Mouse (Mus musculus) forebrain, embryonic 16.5 days (tissue): ENCODE measurements around the gene Pip5k1c. TPM values are rescaled to one million over a fixed set of nuclear protein-coding genes. Genes with fewer than 3 reads are reported as not detected.

Source experiments
- ATAC-seq: fragments of 200-750 bp; cut with Nextera tagmentation; 2 replicates; pipeline ENCODE4 v1.8.0; 2017; ENCODE audit warnings: mild to moderate bottlenecking, moderate library complexity
- H3K27ac ChIP-seq: fragments of 300-500 bp; sonication (generic); 2 replicates; pipeline ENCODE4 v1.5.1; 2014; ENCODE audit warnings: low read length, control low read depth
- H3K27me3 ChIP-seq: fragments of 300-500 bp; sonication (generic); replicated peaks from 2 replicates; pipeline ENCODE4 v1.6.1; 2014; ENCODE audit warnings: low read length; ENCODE audit not compliant: control insufficient read depth, insufficient read depth
- H3K36me3 ChIP-seq: fragments of 300-500 bp; sonication (generic); 2 replicates; pipeline ENCODE4 v1.6.1; 2014; ENCODE audit not compliant: control insufficient read depth, insufficient read depth
- H3K4me1 ChIP-seq: fragments of 300-500 bp; sonication (generic); replicated peaks from 2 replicates; pipeline ENCODE4 v1.6.1; 2014; ENCODE audit warnings: low read length; ENCODE audit not compliant: control insufficient read depth, insufficient read depth
- H3K4me2 ChIP-seq: fragments of 300-500 bp; sonication (generic); 2 replicates; pipeline ENCODE4 v1.6.1; 2014; ENCODE audit warnings: mild to moderate bottlenecking, low read length, control low read depth
- H3K4me3 ChIP-seq: fragments of 300-500 bp; sonication (generic); replicated peaks from 2 replicates; pipeline ENCODE4 v1.5.1; 2014; ENCODE audit warnings: mild to moderate bottlenecking, low read length, control low read depth
- H3K9ac ChIP-seq: fragments of 300-500 bp; sonication (generic); replicated peaks from 2 replicates; pipeline ENCODE4 v1.6.1; 2014; ENCODE audit warnings: low read depth, low read length, control low read depth
- H3K9me3 ChIP-seq: fragments of 300-500 bp; sonication (generic); 2 replicates; pipeline ENCODE4 v1.6.1; 2016; ENCODE audit warnings: low read length; ENCODE audit not compliant: control insufficient read depth
- WGBS: fragments of 180-500 bp; shearing (Covaris S2); extraction: QIAGEN DNeasy Blood & Tissue Kit; methylation state at CpG from one replicate; pipeline ENCODE4 v1.1.7; 2014; 5-methylcytosine and 5-hydroxymethylcytosine counted together
- polyA plus RNA-seq: library from polyadenylated mRNA; unstranded; fragments of >200 nt; fragmentation: Nextera tagmentation; extraction: Ambion mirVana; gene quantifications from 2 replicates; pipeline ENCODE4 v1.2.1, GENCODE M21; 2015

Pip5k1c gene
- polyA plus RNA-seq, 1 experiment from 2014 or later: 143 TPM

DNA sequence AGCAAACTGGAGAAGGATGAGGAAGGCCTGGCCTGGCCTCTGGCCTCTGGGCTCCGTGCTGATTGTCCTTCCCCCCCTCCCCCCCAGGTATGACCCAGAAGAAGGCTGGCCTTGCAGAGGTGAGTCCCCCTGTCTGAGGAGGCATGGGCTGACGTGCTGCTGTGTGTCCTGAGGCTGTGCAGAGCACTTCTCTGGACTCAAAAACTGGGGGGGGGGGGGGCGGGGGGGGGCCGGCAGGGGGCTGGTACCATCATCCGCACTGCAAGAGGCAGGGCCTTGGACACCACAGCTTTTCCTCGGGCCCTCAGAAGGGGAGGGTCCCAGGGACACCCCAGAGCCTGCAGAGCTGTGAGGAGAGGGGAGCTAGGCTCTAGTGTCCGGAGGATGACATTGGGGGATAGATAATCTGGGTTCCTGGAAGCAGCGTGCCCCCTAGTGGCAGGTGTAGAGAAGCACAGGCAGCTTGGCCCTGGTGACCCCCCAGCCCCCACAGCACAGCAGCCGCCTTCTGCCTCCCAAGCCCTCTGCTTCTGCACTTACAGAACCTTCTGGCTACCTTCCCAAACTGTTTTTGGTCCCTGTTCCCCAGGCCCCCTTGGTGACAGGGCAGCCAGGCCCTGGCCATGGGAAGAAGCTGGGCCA lies 12.0 kb downstream of the Pip5k1c start:
- H3K36me3 ChIP-seq: peaks cover 25% of the 10 kb centered on the region
- H3K4me3 ChIP-seq: no peak overlapping the region
- H3K4me1 ChIP-seq: peaks cover 14% of the 10 kb centered on the region
- H3K27me3 ChIP-seq: no peaks in the 10 kb centered on the region
- no peak; the same call in 1 of the 2 replicates for ATAC-seq
- H3K4me2 ChIP-seq: no peak overlapping the region
- no peaks in the 10 kb centered on the region for H3K9me3 ChIP-seq
- 29% methylated on average over 8 of the region's 9 CpGs for WGBS
- H3K9ac ChIP-seq: no peak overlapping the region
- no peak overlapping the region for H3K27ac ChIP-seq

- no peaks in the 10 kb centered on the region for H3K27me3 ChIP-seq
- ATAC-seq: no peak
- 95% methylated on average over 14 of the region's 14 CpGs for WGBS
- H3K27ac ChIP-seq: no peak overlapping the region
- no peak overlapping the region for H3K4me3 ChIP-seq
- peaks cover 28% of the 10 kb centered on the region for H3K36me3 ChIP-seq
- no peak overlapping the region for H3K9ac ChIP-seq
- H3K4me2 ChIP-seq: no peak overlapping the region
- H3K4me1 ChIP-seq: peaks cover 14% of the 10 kb centered on the region
- H3K9me3 ChIP-seq: no peaks in the 10 kb centered on the region
These were observed 12.9 kb downstream of the Pip5k1c start for GRCm38 (mm10) chr10:81305663-81306062.

DNA sequence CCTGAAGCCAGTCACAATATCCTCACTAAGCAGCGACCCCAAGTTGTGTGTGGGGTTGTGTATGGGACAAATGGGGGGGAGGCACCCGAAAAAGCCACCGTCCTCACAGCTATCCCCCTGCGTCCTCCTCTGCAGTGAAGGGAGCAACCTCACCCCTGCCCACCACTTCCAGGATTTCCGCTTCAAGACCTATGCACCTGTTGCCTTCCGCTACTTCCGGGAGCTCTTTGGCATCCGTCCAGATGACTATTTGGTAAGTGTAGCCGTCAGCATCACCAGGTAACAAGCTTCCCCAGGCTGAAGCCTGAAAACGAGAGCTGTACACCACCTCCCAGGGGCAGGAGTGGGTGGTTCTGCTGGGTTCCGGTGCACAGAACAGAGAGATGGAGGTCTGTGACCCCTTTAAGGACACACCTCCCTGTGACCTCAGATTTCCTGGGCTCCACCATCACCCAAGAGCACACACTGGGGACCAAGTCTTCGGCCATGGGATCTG lies 13.5 kb downstream of the Pip5k1c start:
- Histone ChIP-seq H3K4me2 (no peak overlapping the region), H3K36me3 (peaks cover 31% of the 10 kb centered on the region), H3K4me3 (no peak overlapping the region), H3K9ac (no peak overlapping the region), H3K4me1 (peaks cover 14% of the 10 kb centered on the region), H3K27ac (no peak overlapping the region), H3K27me3 (no peaks in the 10 kb centered on the region), H3K9me3 (no peaks in the 10 kb centered on the region)
- WGBS: 94% methylated on average over 12 of the region's 12 CpGs
- no peak for ATAC-seq

- no peak overlapping the region for H3K4me2 ChIP-seq
- no peak overlapping the region for H3K27ac ChIP-seq
- peaks cover 34% of the 10 kb centered on the region for H3K36me3 ChIP-seq
- no peaks in the 10 kb centered on the region for H3K27me3 ChIP-seq
- H3K4me1 ChIP-seq: peaks cover 14% of the 10 kb centered on the region
- no peaks in the 10 kb centered on the region for H3K9me3 ChIP-seq
- no peak overlapping the region for H3K4me3 ChIP-seq
- WGBS: 92% methylated on average over 21 of the region's 21 CpGs
- ATAC-seq: no peak
- no peak overlapping the region for H3K9ac ChIP-seq
These were observed 14.3 kb downstream of the Pip5k1c start for GRCm38 (mm10) chr10:81306837-81307682.

DNA sequence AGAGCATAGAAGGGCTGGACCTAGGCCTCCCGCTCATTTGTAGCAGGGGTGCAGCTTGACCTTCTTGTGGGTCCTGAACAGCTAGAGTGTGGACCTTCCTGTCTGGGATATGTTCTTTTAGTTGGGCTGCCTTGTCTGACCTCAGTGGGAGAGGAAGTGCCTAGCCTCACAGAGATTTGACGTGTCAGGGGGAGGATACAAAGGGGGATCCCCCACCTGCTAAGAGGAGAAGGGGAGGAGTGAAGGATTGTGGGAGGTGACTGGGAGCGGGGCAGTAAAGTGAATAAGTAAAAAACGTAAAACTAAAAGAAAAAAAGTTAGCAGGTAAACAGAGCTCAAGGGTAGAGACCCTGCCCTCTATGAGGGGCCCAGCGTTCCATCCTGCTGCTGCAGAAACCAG lies 16.8 kb downstream of the Pip5k1c start:
- no peak overlapping the region for H3K4me2 ChIP-seq
- H3K4me1 ChIP-seq: no peaks in the 10 kb centered on the region
- no peak overlapping the region for H3K27ac ChIP-seq
- H3K9me3 ChIP-seq: no peaks in the 10 kb centered on the region
- WGBS: 87% methylated on average over 5 of the region's 5 CpGs
- ATAC-seq: no peak
- H3K36me3 ChIP-seq: peaks cover 46% of the 10 kb centered on the region
- no peaks in the 10 kb centered on the region for H3K27me3 ChIP-seq
- no peak overlapping the region for H3K9ac ChIP-seq
- no peak overlapping the region for H3K4me3 ChIP-seq

GRCm38 (mm10) chr10:81313581-81313980 lies 20.8 kb downstream of the Pip5k1c start:
- H3K9me3 ChIP-seq: no peaks in the 10 kb centered on the region
- ATAC-seq: no peak
- H3K4me3 ChIP-seq: no peak overlapping the region
- 93% methylated on average over 13 of the region's 13 CpGs for WGBS
- H3K27me3 ChIP-seq: no peaks in the 10 kb centered on the region
- H3K27ac ChIP-seq: no peak overlapping the region
- no peak overlapping the region for H3K9ac ChIP-seq
- H3K4me2 ChIP-seq: no peak overlapping the region
- H3K4me1 ChIP-seq: 0 out of 2 replicates have a peak, but pooled peaks cover under 1% of the 10 kb centered on the region
- peaks cover 40% of the 10 kb centered on the region for H3K36me3 ChIP-seq

DNA sequence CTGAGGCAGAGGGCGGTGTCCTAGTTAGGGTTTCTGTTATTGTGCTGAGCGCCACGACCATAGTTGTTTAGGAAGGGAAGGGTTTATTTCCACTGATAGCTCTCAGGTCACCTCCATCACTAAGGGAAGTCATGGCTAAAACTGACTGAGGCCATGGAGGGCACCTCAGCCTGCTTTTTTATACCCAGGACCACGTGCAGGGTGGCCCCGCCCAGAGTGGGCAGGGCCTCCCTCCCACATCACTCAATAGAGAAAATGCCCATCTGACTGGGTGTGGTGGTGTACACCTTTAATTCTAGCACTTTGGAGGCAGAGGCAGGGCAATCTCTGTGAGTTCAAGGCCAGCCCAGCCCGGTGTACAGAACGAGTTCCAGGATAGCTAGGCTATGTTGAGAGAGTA lies 21.4 kb downstream of the Pip5k1c start:
- WGBS: 80% methylated on average over 7 of the region's 7 CpGs
- no peaks in the 10 kb centered on the region for H3K9me3 ChIP-seq

GRCm38 (mm10) chr10:81315587-81315986 lies 22.8 kb downstream of the Pip5k1c start:
- no peaks in the 10 kb centered on the region for H3K27me3 ChIP-seq
- no peak overlapping the region for H3K4me2 ChIP-seq
- H3K9me3 ChIP-seq: no peaks in the 10 kb centered on the region
- H3K27ac ChIP-seq: no peak overlapping the region
- no peak for ATAC-seq
- H3K9ac ChIP-seq: no peak overlapping the region
- WGBS: 92% methylated on average over 16 of the region's 16 CpGs
- H3K4me1 ChIP-seq: peaks cover 13% of the 10 kb centered on the region
- H3K4me3 ChIP-seq: no peak overlapping the region
- H3K36me3 ChIP-seq: peaks cover 33% of the 10 kb centered on the region

More for the DNA sequence above, 21.4 kb downstream of the Pip5k1c start:
- Histone ChIP-seq H3K4me1 (peaks cover 4% of the 10 kb centered on the region), H3K27ac (no peak overlapping the region), H3K9ac (no peak overlapping the region), H3K4me2 (no peak overlapping the region), H3K36me3 (peaks cover 38% of the 10 kb centered on the region), H3K27me3 (no peaks in the 10 kb centered on the region), H3K4me3 (no peak overlapping the region)
- ATAC-seq: no peak

- no peak overlapping the region for H3K4me2 ChIP-seq
- no peak for ATAC-seq
- no peak overlapping the region for H3K9ac ChIP-seq
- peaks cover 26% of the 10 kb centered on the region for H3K36me3 ChIP-seq
- WGBS: 43% methylated on average over 16 of the region's 16 CpGs
- peaks cover 13% of the 10 kb centered on the region for H3K4me1 ChIP-seq
- no peak overlapping the region for H3K4me3 ChIP-seq
- H3K27ac ChIP-seq: no peak overlapping the region
- no peaks in the 10 kb centered on the region for H3K9me3 ChIP-seq
- H3K27me3 ChIP-seq: no peaks in the 10 kb centered on the region
These were observed 23.7 kb downstream of the Pip5k1c start for GRCm38 (mm10) chr10:81316338-81317060.
